Mouse (Mus musculus): Measurements from ENCODE around the gene Tspan15. TPM values are rescaled to one million over a fixed set of nuclear protein-coding genes. Genes with fewer than 3 reads are reported as not detected.

Gene Tspan15
- polyA plus RNA-seq (2015; fragmentation: Nextera tagmentation; extraction: Ambion mirVana), result 96.8 and 100 TPM in 2 replicates

DNA sequence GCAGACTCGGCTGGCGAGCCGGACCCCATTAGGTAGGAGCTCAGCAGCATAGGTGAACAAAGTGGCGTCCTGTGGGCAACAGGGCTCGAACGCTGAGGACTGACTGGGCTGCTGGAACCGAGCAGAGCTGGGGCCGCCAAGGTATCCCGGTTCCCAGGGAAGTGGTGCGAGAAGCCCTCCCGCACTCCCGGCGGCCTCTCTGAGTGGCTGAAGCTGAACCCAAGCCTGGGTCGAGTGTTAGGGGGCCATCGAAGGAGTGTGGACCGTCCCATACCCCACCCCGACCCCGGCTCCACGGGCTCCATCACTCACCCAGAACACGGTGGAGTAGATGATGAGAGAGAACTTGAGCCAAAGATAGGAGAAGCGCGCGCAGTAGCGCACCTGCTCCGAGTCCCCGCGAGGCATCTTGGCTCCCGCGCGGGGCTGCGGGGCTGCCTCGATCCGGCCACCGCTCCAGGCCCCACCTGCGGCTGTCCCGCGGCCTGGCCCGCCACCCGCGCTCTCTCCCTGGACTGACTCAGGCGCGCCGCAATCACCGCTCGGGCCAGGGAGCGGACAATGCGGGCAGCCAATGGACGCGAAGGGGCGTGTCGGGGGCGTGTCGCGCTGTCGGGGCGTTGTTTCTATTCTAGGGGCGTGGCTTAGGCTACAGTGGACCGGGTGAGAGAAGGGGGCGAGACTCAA, at the start of gene Tspan15:
Tspan15 (minus strand) TSS at position 544 of the 687 bp plus-strand sequence.
- H3K9ac ChIP-seq (ENCODE audit: low read depth, low read length), result peak within 1 kb of the TSS; percentile 64

DNA sequence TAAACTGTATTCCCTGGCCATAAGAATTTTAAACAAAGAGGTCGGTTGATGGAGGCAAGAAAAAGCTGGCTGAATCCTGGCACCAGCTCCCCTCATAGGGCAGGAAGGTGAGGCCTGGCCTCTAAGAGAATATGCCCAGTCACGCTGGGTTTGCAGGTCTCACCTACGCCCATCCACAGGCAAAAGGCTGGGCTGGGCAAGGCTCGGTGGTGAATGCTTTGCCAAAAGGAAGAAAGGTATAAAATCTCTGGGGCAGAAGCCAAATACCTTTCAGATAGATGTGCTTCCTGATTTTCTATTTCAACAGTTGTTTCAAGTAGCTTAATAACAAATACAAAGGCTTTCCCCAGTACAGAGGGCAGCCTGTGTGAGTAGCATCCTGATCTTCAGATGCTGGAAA, 48.6 kb upstream of the Tspan15 start:
- H3K36me3 ChIP-seq (ENCODE audit: control insufficient read depth, insufficient read depth), result peaks cover 21% of the 10 kb centered on the region
- no peak overlapping the region for H3K9ac ChIP-seq (ENCODE audit: low read depth, low read length)
- H3K27me3 ChIP-seq (replicated peaks; ENCODE audit: control insufficient read depth, insufficient read depth, low read length), result no peaks in the 10 kb centered on the region
- no peak overlapping the region for H3K27ac ChIP-seq (ENCODE audit: low read depth, low read length)
- H3K4me1 ChIP-seq (replicated peaks; ENCODE audit: control insufficient read depth, insufficient read depth, low read length), result no peaks in the 10 kb centered on the region
- H3K4me2 ChIP-seq (replicated peaks; ENCODE audit: low read depth), result no peak overlapping the region
- no peak for ATAC-seq
- no peaks in the 10 kb centered on the region for H3K9me3 ChIP-seq (ENCODE audit: control insufficient read depth)
- no peak overlapping the region for H3K4me3 ChIP-seq (ENCODE audit: low read depth, low read length)
- no peak for TF ChIP-seq CTCF (IDR thresholded peaks at IDR 0.05; ENCODE audit: low read depth)
- WGBS, result 77% methylated on average over 4 of the region's 4 CpGs

More for the DNA sequence above, at the start of gene Tspan15:
- TF ChIP-seq CTCF (IDR thresholded peaks at IDR 0.05; ENCODE audit: low read depth), result 0 out of 2 replicates have a peak, but pooled peaks have one; percentile 2
- ATAC-seq, result peak; percentile 92
- H3K36me3 ChIP-seq (ENCODE audit: control insufficient read depth, insufficient read depth), result no peaks in the 10 kb centered on the region
- no peaks in the 10 kb centered on the region for H3K9me3 ChIP-seq (ENCODE audit: control insufficient read depth)
- peak within 1 kb of the TSS; percentile 85 for H3K4me2 ChIP-seq (replicated peaks; ENCODE audit: low read depth)
- H3K27me3 ChIP-seq (replicated peaks; ENCODE audit: control insufficient read depth, insufficient read depth, low read length), result no peaks in the 10 kb centered on the region
- WGBS, result under 1% methylated on average over 59 of the region's 59 CpGs
- H3K27ac ChIP-seq (ENCODE audit: low read depth, low read length), result peak within 1 kb of the TSS; percentile 37
- H3K4me1 ChIP-seq (replicated peaks; ENCODE audit: control insufficient read depth, insufficient read depth, low read length), result 0 out of 2 replicates have a peak, but pooled peaks cover 6% of the 10 kb centered on the region
- H3K4me3 ChIP-seq (ENCODE audit: low read depth, low read length), result peak within 1 kb of the TSS; percentile 83

DNA sequence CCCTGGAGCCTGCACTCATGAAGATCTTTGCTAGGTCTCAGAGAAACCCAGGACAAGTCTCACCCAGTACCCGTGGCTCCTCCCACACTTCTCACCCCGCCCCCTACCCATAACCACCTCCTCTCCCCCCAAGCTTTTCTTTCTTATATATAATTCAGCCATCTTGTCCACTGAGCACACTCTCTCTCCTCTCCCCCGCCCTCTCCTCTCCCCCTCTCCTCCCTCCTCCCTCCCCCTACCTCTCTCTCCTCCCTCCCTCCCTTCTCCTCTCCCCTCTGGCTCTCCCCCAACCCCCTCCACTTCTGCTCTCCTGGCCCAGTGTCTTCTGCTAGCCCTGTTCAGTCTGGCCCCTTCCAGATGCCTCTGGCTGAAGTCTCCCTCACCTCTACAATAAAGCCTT, 48.0 kb upstream of the Tspan15 start:
- no peak for ATAC-seq
- no peaks in the 10 kb centered on the region for H3K4me1 ChIP-seq (replicated peaks; ENCODE audit: control insufficient read depth, insufficient read depth, low read length)
- 64% methylated on average over 3 of the region's 3 CpGs for WGBS
- H3K4me2 ChIP-seq (replicated peaks; ENCODE audit: low read depth), result no peak overlapping the region
- no peaks in the 10 kb centered on the region for H3K9me3 ChIP-seq (ENCODE audit: control insufficient read depth)
- no peak overlapping the region for H3K9ac ChIP-seq (ENCODE audit: low read depth, low read length)
- H3K4me3 ChIP-seq (ENCODE audit: low read depth, low read length), result no peak overlapping the region
- H3K36me3 ChIP-seq (ENCODE audit: control insufficient read depth, insufficient read depth), result peaks cover 16% of the 10 kb centered on the region
- TF ChIP-seq CTCF (IDR thresholded peaks at IDR 0.05; ENCODE audit: low read depth), result no peak
- H3K27ac ChIP-seq (ENCODE audit: low read depth, low read length), result no peak overlapping the region
- H3K27me3 ChIP-seq (replicated peaks; ENCODE audit: control insufficient read depth, insufficient read depth, low read length), result no peaks in the 10 kb centered on the region

DNA sequence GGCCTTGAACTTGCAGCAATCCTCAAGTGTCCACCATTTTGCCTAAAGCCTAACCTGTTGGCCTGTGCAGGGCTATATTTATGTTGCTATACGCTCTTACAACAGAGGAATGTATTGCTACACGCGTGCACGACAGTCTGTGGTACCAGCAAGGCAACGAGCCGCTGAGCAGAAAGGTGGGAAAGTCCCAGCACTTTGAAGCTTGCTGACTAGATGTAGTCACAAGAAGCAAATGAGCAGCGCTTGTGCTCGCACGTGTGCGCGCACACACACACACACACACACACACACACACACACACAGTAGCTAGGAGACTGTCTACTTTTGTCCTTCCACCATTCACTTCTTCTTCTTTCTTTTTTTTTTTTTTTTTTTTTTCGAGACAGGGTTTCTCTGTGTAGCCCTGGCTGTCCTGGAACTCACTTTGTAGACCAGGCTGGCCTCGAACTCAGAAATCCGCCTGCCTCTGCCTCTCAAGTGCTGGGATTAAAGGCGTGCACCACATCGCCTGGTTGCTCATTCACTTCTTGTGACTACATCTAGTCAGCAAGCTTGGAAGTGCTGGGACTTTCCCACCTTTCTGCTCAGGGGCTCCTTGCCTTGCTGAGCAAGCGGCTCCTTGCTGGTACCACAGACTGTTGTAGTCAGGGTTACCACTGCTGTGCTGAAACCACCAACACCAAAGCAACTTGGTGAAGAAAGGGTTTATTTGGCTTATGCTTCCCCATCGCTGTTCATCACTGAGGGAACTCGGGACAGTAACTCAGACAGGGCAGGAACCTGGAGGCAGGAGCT, 46.6 kb upstream of the Tspan15 start:
- no peaks in the 10 kb centered on the region for H3K9me3 ChIP-seq (ENCODE audit: control insufficient read depth)
- H3K27ac ChIP-seq (ENCODE audit: low read depth, low read length), result no peak overlapping the region
- H3K36me3 ChIP-seq (ENCODE audit: control insufficient read depth, insufficient read depth), result peaks cover 16% of the 10 kb centered on the region
- H3K4me3 ChIP-seq (ENCODE audit: low read depth, low read length), result no peak overlapping the region
- H3K27me3 ChIP-seq (replicated peaks; ENCODE audit: control insufficient read depth, insufficient read depth, low read length), result no peaks in the 10 kb centered on the region
- no peak overlapping the region for H3K4me2 ChIP-seq (replicated peaks; ENCODE audit: low read depth)
- no peak overlapping the region for H3K9ac ChIP-seq (ENCODE audit: low read depth, low read length)
- no peak for ATAC-seq
- no peaks in the 10 kb centered on the region for H3K4me1 ChIP-seq (replicated peaks; ENCODE audit: control insufficient read depth, insufficient read depth, low read length)
- no peak for TF ChIP-seq CTCF (IDR thresholded peaks at IDR 0.05; ENCODE audit: low read depth)
- WGBS, result 94% methylated on average over 18 of the region's 19 CpGs

DNA sequence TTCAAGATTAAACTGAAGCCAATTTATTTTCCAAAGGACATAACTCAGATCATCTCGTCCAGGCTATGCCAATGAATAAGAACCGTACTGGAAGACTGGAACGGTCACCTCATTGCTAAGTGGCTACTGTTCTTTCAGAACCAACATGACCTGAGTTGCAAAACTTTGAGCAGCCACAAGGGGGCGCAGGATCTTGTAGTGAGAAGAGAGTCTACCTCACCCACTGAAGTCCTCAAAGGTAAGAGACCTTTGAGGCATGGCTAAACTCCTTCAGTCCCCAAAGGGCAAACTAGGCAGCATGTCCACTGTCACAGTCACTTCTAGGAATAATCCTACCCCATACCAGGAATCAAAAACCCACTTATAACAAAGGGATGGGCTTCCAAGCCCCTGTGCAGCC, 44.2 kb upstream of the Tspan15 start:
- H3K4me1 ChIP-seq (replicated peaks; ENCODE audit: control insufficient read depth, insufficient read depth, low read length), result no peaks in the 10 kb centered on the region
- H3K27ac ChIP-seq (ENCODE audit: low read depth, low read length), result no peak overlapping the region
- H3K4me2 ChIP-seq (replicated peaks; ENCODE audit: low read depth), result no peak overlapping the region
- no peaks in the 10 kb centered on the region for H3K9me3 ChIP-seq (ENCODE audit: control insufficient read depth)
- peak; percentile 92 for TF ChIP-seq CTCF (IDR thresholded peaks at IDR 0.05; ENCODE audit: low read depth)
- peaks cover 7% of the 10 kb centered on the region; the same call in 1 of the 2 replicates for H3K36me3 ChIP-seq (ENCODE audit: control insufficient read depth, insufficient read depth)
- H3K4me3 ChIP-seq (ENCODE audit: low read depth, low read length), result no peak overlapping the region
- 24% methylated on average over 4 of the region's 4 CpGs for WGBS
- ATAC-seq, result no peak
- no peak overlapping the region for H3K9ac ChIP-seq (ENCODE audit: low read depth, low read length)
- no peaks in the 10 kb centered on the region for H3K27me3 ChIP-seq (replicated peaks; ENCODE audit: control insufficient read depth, insufficient read depth, low read length)

DNA sequence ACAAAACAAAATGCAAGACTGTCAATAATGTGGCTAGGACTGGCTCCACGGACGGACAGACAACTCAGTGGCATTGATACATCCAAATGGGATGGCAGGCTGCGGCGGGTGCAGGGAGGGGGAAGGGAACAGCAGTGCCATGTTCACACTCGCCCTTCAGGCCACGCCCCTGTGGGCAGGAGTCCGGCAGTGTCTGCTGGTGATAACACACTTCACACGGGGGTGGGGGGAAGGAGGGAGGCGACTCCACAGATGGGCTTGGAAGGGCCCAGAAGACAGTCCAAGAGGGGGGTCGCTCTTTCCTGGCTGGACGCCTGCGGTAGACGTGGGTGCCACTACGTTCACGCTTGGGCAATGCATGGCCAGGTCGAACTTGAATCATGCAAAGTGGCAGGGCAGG, 38.2 kb upstream of the Tspan15 start:
- no peak for TF ChIP-seq CTCF (IDR thresholded peaks at IDR 0.05; ENCODE audit: low read depth)
- no peaks in the 10 kb centered on the region for H3K9me3 ChIP-seq (ENCODE audit: control insufficient read depth)
- no peak overlapping the region for H3K9ac ChIP-seq (ENCODE audit: low read depth, low read length)
- no peak overlapping the region for H3K27ac ChIP-seq (ENCODE audit: low read depth, low read length)
- H3K4me3 ChIP-seq (ENCODE audit: low read depth, low read length), result no peak overlapping the region
- H3K4me1 ChIP-seq (replicated peaks; ENCODE audit: control insufficient read depth, insufficient read depth, low read length), result no peaks in the 10 kb centered on the region
- no peak overlapping the region for H3K4me2 ChIP-seq (replicated peaks; ENCODE audit: low read depth)
- H3K27me3 ChIP-seq (replicated peaks; ENCODE audit: control insufficient read depth, insufficient read depth, low read length), result no peaks in the 10 kb centered on the region
- ATAC-seq, result no peak
- peaks cover 6% of the 10 kb centered on the region; the same call in 1 of the 2 replicates for H3K36me3 ChIP-seq (ENCODE audit: control insufficient read depth, insufficient read depth)
- WGBS, result 75% methylated on average over 16 of the region's 16 CpGs

Measured in intestine, postnatal 0 days (tissue).